Mouse (Mus musculus) heart, embryonic 15.5 days (tissue): ENCODE data around the gene Ccl27a. TPM values are rescaled to one million over a fixed set of nuclear protein-coding genes. Genes with fewer than 3 reads are reported as not detected.

Experiments
- ATAC-seq: fragments of 200-750 bp; cut with Nextera tagmentation; replicated peaks from 2 replicates; pipeline ENCODE4 v1.8.0; 2017; ENCODE audit warnings: low read depth, moderate TSS enrichment; ENCODE audit not compliant: insufficient number of reproducible peaks, insufficient read depth, low FRiP score
- H3K27ac ChIP-seq: fragments of 300-500 bp; sonication (generic); 2 replicates; pipeline ENCODE4 v1.5.1; 2015; ENCODE audit warnings: mild to moderate bottlenecking, inconsistent platforms
- H3K27me3 ChIP-seq: fragments of 300-500 bp; sonication (generic); 2 replicates; pipeline ENCODE4 v1.6.1; 2015; ENCODE audit warnings: inconsistent platforms
- H3K36me3 ChIP-seq: fragments of 300-500 bp; sonication (generic); 2 replicates; pipeline ENCODE4 v1.6.1; 2015; ENCODE audit warnings: mild to moderate bottlenecking, inconsistent platforms
- H3K4me1 ChIP-seq: fragments of 300-500 bp; sonication (generic); replicated peaks from 2 replicates; pipeline ENCODE4 v1.6.1; 2015; ENCODE audit warnings: inconsistent platforms
- H3K4me2 ChIP-seq: fragments of 300-500 bp; sonication (generic); 2 replicates; pipeline ENCODE4 v1.6.1; 2015; ENCODE audit warnings: inconsistent platforms, mild to moderate bottlenecking, moderate library complexity
- H3K4me3 ChIP-seq: fragments of 300-500 bp; sonication (generic); 2 replicates; pipeline ENCODE4 v1.5.1; 2015; ENCODE audit warnings: mild to moderate bottlenecking, inconsistent platforms
- H3K9ac ChIP-seq: fragments of 300-500 bp; sonication (generic); 2 replicates; pipeline ENCODE4 v1.6.1; 2015; ENCODE audit warnings: mild to moderate bottlenecking, inconsistent platforms
- H3K9me3 ChIP-seq: fragments of 300-500 bp; sonication (generic); replicated peaks from 2 replicates; pipeline ENCODE4 v1.6.1; 2016; ENCODE audit warnings: inconsistent platforms
- WGBS: fragments of 180-500 bp; shearing (Covaris S2); methylation state at CpG from one replicate; pipeline ENCODE4 v1.1.7; 2015; ENCODE audit warnings: mixed read lengths; 5-methylcytosine and 5-hydroxymethylcytosine counted together
- polyA plus RNA-seq: library from polyadenylated mRNA; unstranded; fragments of >200 nt; fragmentation: Nextera tagmentation; extraction: Ambion mirVana; gene quantifications from 2 replicates; pipeline ENCODE4 v1.2.1, GENCODE M21; 2015

Gene Ccl27a
- polyA plus RNA-seq, 1 experiment from 2014 or later = 47.1 TPM

DNA sequence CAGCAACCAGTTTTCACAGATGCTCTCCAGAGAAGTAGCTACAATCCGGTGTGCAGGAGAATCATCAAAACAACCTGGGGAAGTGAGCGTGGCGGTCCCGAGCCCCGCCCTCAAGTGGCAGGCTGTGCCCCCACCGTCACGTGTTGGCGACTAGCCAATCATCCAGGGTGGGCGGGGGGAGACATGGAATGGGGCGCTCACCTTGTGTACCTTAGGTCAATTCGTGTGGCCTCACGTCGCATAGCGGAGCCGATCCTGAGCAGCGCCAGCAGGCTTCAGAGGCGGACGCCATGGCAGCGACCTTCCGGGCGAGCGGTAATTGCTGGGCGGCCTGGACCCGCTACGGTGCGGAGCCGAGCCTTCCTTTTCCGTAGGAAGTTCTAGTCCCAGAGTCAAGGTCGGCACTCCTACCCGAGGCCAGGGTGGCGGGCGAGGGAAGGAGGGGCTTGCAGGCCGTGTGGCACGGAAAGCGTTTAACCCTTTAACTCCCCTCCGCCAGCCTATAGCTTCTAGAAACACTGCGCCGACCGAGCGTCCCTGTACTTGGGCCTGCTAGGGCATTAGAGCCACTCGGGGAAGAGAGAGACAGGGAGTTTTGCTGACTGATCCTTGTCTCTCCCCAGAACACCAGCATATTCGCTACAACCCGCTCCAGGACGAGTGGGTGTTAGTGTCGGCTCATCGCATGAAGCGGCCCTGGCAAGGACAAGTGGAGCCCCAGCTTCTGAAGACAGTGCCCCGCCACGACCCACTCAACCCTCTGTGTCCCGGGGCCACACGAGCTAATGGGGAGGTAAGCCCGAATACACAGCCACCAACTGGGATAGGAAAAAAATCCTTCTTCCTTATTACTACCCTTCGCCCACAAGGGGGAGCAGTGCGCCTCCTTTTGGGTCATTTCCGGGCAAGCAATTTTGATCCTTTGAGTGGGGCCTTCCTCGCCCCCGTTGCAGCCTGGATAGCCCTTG is 18.4 kb downstream of the Ccl27a start, which contains the start of gene Sigmar1:
Gene Sigmar1, minus strand, starts transcription at position 820 of the 968 bp plus-strand sequence.
- Histone ChIP-seq H3K4me2 (peak within 1 kb of the TSS; percentile 82), H3K4me1 (peaks cover 36% of the 10 kb centered on the region), H3K36me3 (peaks cover 9% of the 10 kb centered on the region; the same call in 1 of the 2 replicates), H3K4me3 (peak within 1 kb of the TSS; percentile 78), H3K9ac (peak within 1 kb of the TSS; percentile 81), H3K9me3 (no peaks in the 10 kb centered on the region), H3K27me3 (no peaks in the 10 kb centered on the region), H3K27ac (peak within 1 kb of the TSS; percentile 95)
- ATAC-seq = peak; percentile 61
- WGBS = under 1% methylated on average over 57 of the region's 57 CpGs

DNA sequence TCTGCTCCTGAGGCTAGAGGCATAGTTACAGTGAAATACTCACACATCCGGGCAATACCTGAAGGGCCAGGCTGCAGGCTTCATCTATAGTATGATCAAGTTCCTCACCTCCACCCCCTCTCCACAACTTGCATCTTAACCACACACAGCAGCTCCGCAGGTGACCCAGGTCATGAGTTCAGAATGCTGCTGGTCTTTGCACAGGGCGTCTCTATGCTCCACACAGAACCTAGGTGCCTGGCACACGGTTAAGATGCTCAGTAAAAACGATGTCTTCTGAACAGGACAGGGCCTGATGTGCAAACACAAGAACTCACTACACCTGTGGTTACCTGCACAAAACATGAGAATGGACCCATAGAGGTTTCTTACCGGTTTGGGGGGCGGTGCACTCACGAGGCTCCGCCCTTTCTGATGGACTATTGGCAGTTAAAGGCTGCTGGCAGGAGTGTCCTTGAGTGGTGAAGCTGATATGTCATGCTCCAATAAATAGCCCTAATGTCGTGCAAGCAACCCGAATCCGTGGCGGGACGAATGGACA is 19.2 kb downstream of the Ccl27a start, which contains the start of gene Galt:
Gene Galt, plus strand, starts transcription at position 432 of the 541 bp plus-strand sequence.
- ATAC-seq = peak; percentile 25; the same call in 1 of the 2 replicates

DNA sequence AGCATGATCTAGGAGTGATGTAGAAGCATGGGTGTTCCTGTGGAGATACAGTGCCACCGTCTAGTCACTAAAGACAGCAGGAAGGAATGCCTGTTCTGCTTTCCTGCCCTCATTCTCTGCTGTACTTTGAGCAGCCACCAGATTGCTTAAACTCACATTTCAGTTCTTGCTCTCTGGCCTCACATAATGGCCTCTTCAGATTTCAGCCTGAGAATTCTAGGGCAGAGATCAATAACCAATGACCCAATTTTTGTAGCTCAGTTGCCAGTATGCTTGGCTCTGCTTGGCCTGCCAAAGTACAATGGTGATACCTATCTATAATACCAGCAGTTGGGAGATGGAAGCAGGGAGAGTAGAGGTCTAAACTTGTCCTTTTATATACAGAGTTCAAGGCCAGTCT is 29.0 kb downstream of the Ccl27a start:
- ATAC-seq = no peak
- H3K4me3 ChIP-seq = no peak overlapping the region
- H3K4me2 ChIP-seq = no peak overlapping the region
- no peaks in the 10 kb centered on the region for H3K27me3 ChIP-seq
- no peak overlapping the region for H3K9ac ChIP-seq
- H3K27ac ChIP-seq = no peak overlapping the region
- peaks cover 5% of the 10 kb centered on the region; the same call in 1 of the 2 replicates for H3K36me3 ChIP-seq
- H3K9me3 ChIP-seq = 0 out of 2 replicates have a peak, but pooled peaks cover 6% of the 10 kb centered on the region
- 52% methylated on average over 1 of the region's 1 CpGs for WGBS
- peaks cover 8% of the 10 kb centered on the region for H3K4me1 ChIP-seq

More for the DNA sequence above, 19.2 kb downstream of the Ccl27a start, which contains the start of gene Galt:
- Histone ChIP-seq H3K36me3 (peaks cover 9% of the 10 kb centered on the region; the same call in 1 of the 2 replicates), H3K4me3 (peak within 1 kb of the TSS; percentile 78), H3K27ac (peak within 1 kb of the TSS; percentile 95), H3K4me1 (peaks cover 32% of the 10 kb centered on the region), H3K4me2 (peak within 1 kb of the TSS; percentile 82), H3K9me3 (no peaks in the 10 kb centered on the region), H3K27me3 (no peaks in the 10 kb centered on the region), H3K9ac (peak within 1 kb of the TSS; percentile 81)
- 11% methylated on average over 14 of the region's 14 CpGs for WGBS

GRCm38 (mm10) chr4:41744131-41744530 is 29.9 kb downstream of the Ccl27a start:
- 77% methylated on average over 2 of the region's 2 CpGs for WGBS
- Histone ChIP-seq H3K27ac (no peak overlapping the region), H3K9me3 (0 out of 2 replicates have a peak, but pooled peaks cover 6% of the 10 kb centered on the region), H3K27me3 (no peaks in the 10 kb centered on the region), H3K4me2 (no peak overlapping the region), H3K4me1 (peaks cover 11% of the 10 kb centered on the region), H3K4me3 (no peak overlapping the region), H3K9ac (no peak overlapping the region), H3K36me3 (peaks cover 7% of the 10 kb centered on the region)
- ATAC-seq = no peak

DNA sequence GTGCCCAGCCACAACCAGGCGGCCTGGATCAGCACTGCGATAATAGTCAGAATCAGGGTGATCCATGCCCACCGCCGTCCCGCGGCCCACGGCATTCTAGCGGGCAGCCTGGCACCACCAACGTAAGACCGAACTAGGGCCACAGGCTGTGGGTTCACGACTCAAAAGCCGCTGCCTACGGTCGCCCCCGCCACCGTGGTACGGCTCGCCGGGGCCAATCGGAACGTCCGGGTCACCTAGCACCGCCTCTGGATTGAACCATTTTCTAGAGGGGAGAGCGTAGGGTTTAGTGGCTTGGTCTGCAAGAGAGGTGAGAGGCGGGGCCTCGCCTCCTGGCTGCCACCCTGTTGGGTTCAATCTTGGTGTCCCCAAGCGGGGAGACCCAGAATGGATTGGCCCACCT is 32.9 kb downstream of the Ccl27a start:
- under 1% methylated on average over 27 of the region's 27 CpGs for WGBS
- Histone ChIP-seq H3K9me3 (0 out of 2 replicates have a peak, but pooled peaks cover 4% of the 10 kb centered on the region), H3K36me3 (peaks cover 6% of the 10 kb centered on the region; the same call in 1 of the 2 replicates), H3K27ac (peak overlapping the region; percentile 82), H3K4me2 (peak overlapping the region; percentile 94), H3K4me3 (peak overlapping the region; percentile 74), H3K9ac (peak overlapping the region; percentile 72), H3K4me1 (peaks cover 11% of the 10 kb centered on the region), H3K27me3 (no peaks in the 10 kb centered on the region)
- ATAC-seq = peak; percentile 97

- WGBS = 2% methylated on average over 48 of the region's 48 CpGs
- peak; percentile 77 for ATAC-seq
- peaks cover 2% of the 10 kb centered on the region; the same call in 1 of the 2 replicates for H3K27me3 ChIP-seq
Observed at GRCm38 (mm10) chr4:41740380-41741157, 33.5 kb downstream of the Ccl27a start.

GRCm38 (mm10) chr4:41739260-41739659 is 34.8 kb downstream of the Ccl27a start:
- Histone ChIP-seq H3K27ac (no peak overlapping the region), H3K9ac (no peak overlapping the region), H3K4me2 (no peak overlapping the region), H3K4me1 (peaks cover 11% of the 10 kb centered on the region), H3K9me3 (no peaks in the 10 kb centered on the region), H3K27me3 (peaks cover 8% of the 10 kb centered on the region; the same call in 1 of the 2 replicates), H3K4me3 (no peak overlapping the region), H3K36me3 (peaks cover 6% of the 10 kb centered on the region; the same call in 1 of the 2 replicates)
- no peak for ATAC-seq
- 91% methylated on average over 13 of the region's 13 CpGs for WGBS

More at GRCm38 (mm10) chr4:41740380-41741157, 33.5 kb downstream of the Ccl27a start:
- peaks cover 11% of the 10 kb centered on the region for H3K4me1 ChIP-seq
- peak overlapping the region; percentile 94 for H3K4me2 ChIP-seq
- peak overlapping the region; percentile 74 for H3K4me3 ChIP-seq
- H3K9ac ChIP-seq = peak overlapping the region; percentile 72
- H3K9me3 ChIP-seq = no peaks in the 10 kb centered on the region
- H3K36me3 ChIP-seq = peaks cover 6% of the 10 kb centered on the region; the same call in 1 of the 2 replicates
- H3K27ac ChIP-seq = peak overlapping the region; percentile 82

GRCm38 (mm10) chr4:41738256-41738603 is 35.8 kb downstream of the Ccl27a start:
- peaks cover 11% of the 10 kb centered on the region for H3K4me1 ChIP-seq
- no peak overlapping the region for H3K4me3 ChIP-seq
- H3K4me2 ChIP-seq = no peak overlapping the region
- 71% methylated on average over 1 of the region's 1 CpGs for WGBS
- ATAC-seq = no peak
- H3K27ac ChIP-seq = no peak overlapping the region
- H3K27me3 ChIP-seq = peaks cover 17% of the 10 kb centered on the region
- peaks cover 6% of the 10 kb centered on the region; the same call in 1 of the 2 replicates for H3K36me3 ChIP-seq
- H3K9ac ChIP-seq = no peak overlapping the region
- H3K9me3 ChIP-seq = no peaks in the 10 kb centered on the region

DNA sequence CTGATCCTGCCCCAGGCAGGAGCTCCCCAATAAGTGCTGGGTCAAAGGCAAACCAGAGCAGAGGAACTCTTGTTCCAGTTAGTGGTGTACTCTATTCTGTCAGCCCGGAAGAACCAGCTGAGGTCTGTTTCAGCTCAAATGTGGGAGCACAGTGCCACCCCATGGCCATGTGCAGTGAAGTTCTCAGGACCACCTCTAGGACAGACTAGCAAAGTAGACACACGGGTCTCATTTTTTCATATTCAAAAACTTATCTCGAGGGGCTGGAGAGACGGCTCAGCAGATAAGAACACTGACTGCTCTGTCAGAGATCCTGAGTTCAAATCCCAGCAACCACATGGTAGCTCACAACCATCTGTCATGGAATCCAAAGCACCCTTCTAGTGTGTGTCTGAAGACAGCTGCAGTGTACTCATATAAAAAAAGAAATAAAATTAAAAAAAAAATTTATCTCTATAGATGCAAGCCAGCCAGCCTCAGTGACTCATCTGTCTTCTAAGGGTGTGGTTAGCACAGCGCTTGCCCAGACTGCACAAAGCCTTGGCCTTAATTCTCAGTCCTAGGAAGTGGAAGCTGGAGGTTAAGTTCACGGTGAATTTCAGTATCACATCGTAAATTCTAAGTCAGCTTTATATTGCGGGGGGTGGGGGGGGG is 36.3 kb downstream of the Ccl27a start:
- H3K4me2 ChIP-seq = no peak overlapping the region
- H3K9ac ChIP-seq = no peak overlapping the region
- no peak overlapping the region for H3K4me3 ChIP-seq
- H3K36me3 ChIP-seq = peaks cover 6% of the 10 kb centered on the region; the same call in 1 of the 2 replicates
- H3K27me3 ChIP-seq = peaks cover 22% of the 10 kb centered on the region
- peaks cover 11% of the 10 kb centered on the region for H3K4me1 ChIP-seq
- no peak for ATAC-seq
- no peaks in the 10 kb centered on the region for H3K9me3 ChIP-seq
- WGBS = 40% methylated on average over 8 of the region's 8 CpGs
- no peak overlapping the region for H3K27ac ChIP-seq

DNA sequence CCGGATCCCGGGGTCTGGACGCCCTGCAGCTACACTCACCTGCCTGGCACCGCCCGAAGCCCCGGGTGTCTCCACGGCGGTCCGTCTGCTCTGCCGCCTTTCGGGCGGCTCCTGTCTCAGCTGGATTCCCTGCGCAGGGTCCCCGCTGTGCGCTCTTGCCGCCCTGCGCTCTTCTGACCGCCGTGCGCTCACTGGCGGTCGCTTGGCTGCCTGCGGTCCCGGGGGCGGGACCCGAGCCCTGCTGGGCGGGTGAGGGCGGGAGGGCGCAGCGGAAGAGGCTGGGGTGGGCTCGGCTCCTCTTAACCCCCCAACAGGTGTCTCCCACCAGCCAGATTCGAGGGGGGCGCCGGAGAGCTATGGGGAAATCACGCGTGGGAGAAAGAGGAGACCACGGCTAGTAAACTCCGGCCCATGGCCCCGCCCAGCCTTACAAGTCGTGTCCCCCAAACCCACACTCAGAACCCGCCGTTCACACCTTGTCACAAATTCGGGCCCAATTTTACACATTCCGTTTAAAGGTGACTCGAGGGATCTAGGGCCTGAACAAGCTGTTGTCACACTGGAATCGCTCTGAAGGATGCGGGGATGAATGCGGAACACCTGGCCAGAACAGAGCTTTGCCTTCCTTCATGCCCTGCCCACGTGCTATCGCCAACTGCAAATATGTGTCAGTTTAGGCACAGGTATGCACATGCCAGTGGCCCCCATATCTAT is 42.8 kb downstream of the Ccl27a start, which contains the start of gene Arid3c:
Gene Arid3c, minus strand, starts transcription at position 91 of the 714 bp plus-strand sequence.
- peak within 1 kb of the TSS; percentile 46 for H3K4me3 ChIP-seq
- WGBS = 2% methylated on average over 50 of the region's 50 CpGs
- H3K4me2 ChIP-seq = peak within 1 kb of the TSS; percentile 86
- H3K27ac ChIP-seq = no peak within 1 kb of the TSS
- H3K9me3 ChIP-seq = no peaks in the 10 kb centered on the region
- peaks cover 81% of the 10 kb centered on the region for H3K27me3 ChIP-seq
- peak within 1 kb of the TSS; percentile 43; the same call in 1 of the 2 replicates for H3K9ac ChIP-seq
- 0 out of 2 replicates have a peak, but pooled peaks have one; percentile 37 for ATAC-seq
- H3K36me3 ChIP-seq = no peaks in the 10 kb centered on the region
- peaks cover 10% of the 10 kb centered on the region for H3K4me1 ChIP-seq
